Mouse (Mus musculus) ES-Bruce4 (cell line): ENCODE data around the gene Il34. TPM values are rescaled to one million over a fixed set of nuclear protein-coding genes. Genes with fewer than 3 reads are reported as not detected.

Source experiments
- H3K27ac ChIP-seq: 2 replicates; pipeline ENCODE4 v1.5.1; 2012; ENCODE audit warnings: low read length, inconsistent platforms; ENCODE audit not compliant: insufficient read depth
- H3K27me3 ChIP-seq: 2 replicates; pipeline ENCODE4 v1.6.1; 2012; ENCODE audit warnings: mild to moderate bottlenecking, low read length, inconsistent platforms; ENCODE audit not compliant: control insufficient read depth, poor library complexity, insufficient read depth, severe bottlenecking
- H3K36me3 ChIP-seq: 2 replicates; pipeline ENCODE4 v1.6.1; 2012; ENCODE audit warnings: inconsistent platforms, mild to moderate bottlenecking, low read length, moderate library complexity; ENCODE audit not compliant: control insufficient read depth, poor library complexity, insufficient read depth, severe bottlenecking
- H3K4me1 ChIP-seq: one replicate; pipeline ENCODE4 v1.8.1; 2011; ENCODE audit warnings: low read length; ENCODE audit not compliant: control insufficient read depth, insufficient read depth
- H3K4me3 ChIP-seq: 2 replicates; pipeline ENCODE4 v1.5.1; 2011; ENCODE audit warnings: low read depth, mild to moderate bottlenecking, low read length
- H3K9ac ChIP-seq: 2 replicates; pipeline ENCODE4 v1.6.1; 2012; ENCODE audit warnings: low read depth, mild to moderate bottlenecking, inconsistent platforms; ENCODE audit not compliant: poor library complexity, severe bottlenecking
- H3K9me3 ChIP-seq: replicated peaks from 2 replicates; pipeline ENCODE4 v1.6.1; 2012; ENCODE audit warnings: mild to moderate bottlenecking, low read length, inconsistent platforms; ENCODE audit not compliant: control insufficient read depth, poor library complexity, insufficient read depth, severe bottlenecking
- CTCF ChIP-seq: IDR thresholded peaks from one replicate; pipeline ENCODE4 v1.8.1; 2011; ENCODE audit warnings: low read depth, low read length
- EP300 ChIP-seq: IDR thresholded peaks from 2 replicates; pipeline ENCODE4 v1.6.1; 2011; ENCODE audit warnings: low read depth, low read length; ENCODE audit not compliant: insufficient read depth
- POLR2A ChIP-seq: IDR thresholded peaks from one replicate; pipeline ENCODE4 v1.8.1; 2011; ENCODE audit warnings: low read length; ENCODE audit not compliant: insufficient read depth
- polyA plus RNA-seq: library from polyadenylated mRNA; stranded (reverse); fragments of >200 nt; gene quantifications from 2 replicates; pipeline ENCODE4 v1.2.4, GENCODE M21; 2011; ENCODE audit warnings: low read depth; ENCODE audit not compliant: missing spikeins, insufficient read depth, insufficient read length

The Il34 gene
- polyA plus RNA-seq, 1 experiment, result 0.34 TPM

GRCm38 (mm10) chr8:110808495-110809472, 3.1 kb upstream of the Il34 start:
- no peak for TF ChIP-seq EP300
- TF ChIP-seq CTCF, result no peak
- TF ChIP-seq POLR2A, result no peak
- Histone ChIP-seq H3K9ac (no peak overlapping the region), H3K9me3 (no peaks in the 10 kb centered on the region), H3K4me1 (no peaks in the 10 kb centered on the region), H3K4me3 (no peak overlapping the region), H3K27me3 (no peaks in the 10 kb centered on the region), H3K36me3 (peaks cover 47% of the 10 kb centered on the region), H3K27ac (peak overlapping the region; percentile 34)

GRCm38 (mm10) chr8:110806146-110806545, 422 bp upstream of the Il34 start:
- H3K9me3 ChIP-seq, result no peaks in the 10 kb centered on the region
- H3K9ac ChIP-seq, result no peak overlapping the region
- H3K27me3 ChIP-seq, result no peaks in the 10 kb centered on the region
- H3K36me3 ChIP-seq, result peaks cover 21% of the 10 kb centered on the region
- no peak overlapping the region for H3K4me3 ChIP-seq
- no peaks in the 10 kb centered on the region for H3K4me1 ChIP-seq
- no peak overlapping the region for H3K27ac ChIP-seq
- no peak for TF ChIP-seq POLR2A
- no peak for TF ChIP-seq CTCF
- no peak for TF ChIP-seq EP300

DNA sequence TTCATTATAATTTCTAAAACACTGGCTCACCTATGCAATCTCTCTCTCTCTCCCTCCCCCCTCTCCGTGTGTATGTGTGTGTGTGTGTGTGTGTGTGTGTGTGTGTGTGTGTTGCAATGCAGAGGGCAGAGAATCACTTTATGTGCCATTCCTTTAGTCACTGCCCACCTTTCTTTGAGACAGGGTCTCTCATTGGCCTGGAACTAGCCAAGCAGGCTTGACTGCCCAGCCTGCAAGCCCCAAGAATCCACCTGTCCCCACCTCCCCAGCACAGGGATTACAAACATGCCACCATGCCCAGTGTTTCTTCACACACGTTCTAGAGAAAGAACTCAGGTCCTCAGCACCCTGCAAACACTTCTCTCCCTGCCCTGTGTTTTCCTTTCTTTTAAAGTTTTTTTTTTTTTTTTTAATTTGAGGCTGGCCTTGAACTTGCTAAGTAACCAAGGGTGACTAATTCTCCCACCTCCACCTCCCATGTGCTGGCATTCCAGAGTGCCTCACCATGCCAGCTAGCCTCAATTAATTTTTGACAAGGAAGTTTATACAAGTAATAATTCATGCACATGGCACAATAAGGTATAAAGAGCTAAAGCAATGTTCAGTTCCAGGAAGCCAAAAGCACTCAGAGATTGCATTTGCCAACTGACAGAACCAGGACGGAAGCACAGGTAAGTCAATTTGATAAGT, 754 bp downstream of the Il34 start:
- no peak overlapping the region for H3K4me3 ChIP-seq
- H3K9ac ChIP-seq, result no peak overlapping the region
- H3K36me3 ChIP-seq, result peaks cover 9% of the 10 kb centered on the region
- no peaks in the 10 kb centered on the region for H3K9me3 ChIP-seq
- no peak overlapping the region for H3K27ac ChIP-seq
- no peaks in the 10 kb centered on the region for H3K4me1 ChIP-seq
- TF ChIP-seq POLR2A, result no peak
- no peaks in the 10 kb centered on the region for H3K27me3 ChIP-seq

DNA sequence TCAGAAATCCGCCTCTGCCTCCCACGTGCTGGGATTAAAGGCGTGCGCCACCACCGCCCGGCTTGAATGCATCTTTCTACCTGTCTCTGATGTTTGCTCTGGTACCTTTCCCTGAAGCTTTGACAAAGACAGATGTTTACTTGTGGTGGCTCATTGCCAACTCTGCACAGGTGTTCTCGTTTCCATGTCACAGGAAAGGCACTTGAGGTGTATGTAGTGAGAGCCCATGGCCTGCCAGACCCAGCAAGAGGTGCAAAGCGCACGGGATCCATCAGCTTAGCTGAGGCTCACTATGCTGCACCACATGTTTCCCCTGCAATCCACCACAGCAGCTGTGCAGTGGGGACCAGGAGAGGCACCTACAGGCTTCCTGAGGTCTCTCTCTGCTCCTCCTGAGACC, 1.9 kb downstream of the Il34 start:
- H3K4me1 ChIP-seq, result no peaks in the 10 kb centered on the region
- TF ChIP-seq EP300 (no peak), CTCF (no peak), POLR2A (no peak)
- H3K27me3 ChIP-seq, result no peaks in the 10 kb centered on the region
- H3K36me3 ChIP-seq, result no peaks in the 10 kb centered on the region
- no peaks in the 10 kb centered on the region for H3K9me3 ChIP-seq
- H3K9ac ChIP-seq, result no peak overlapping the region
- H3K27ac ChIP-seq, result no peak overlapping the region
- H3K4me3 ChIP-seq, result no peak overlapping the region

- Histone ChIP-seq H3K36me3 (no peaks in the 10 kb centered on the region), H3K27ac (no peak overlapping the region), H3K4me3 (no peak overlapping the region), H3K27me3 (no peaks in the 10 kb centered on the region), H3K4me1 (no peaks in the 10 kb centered on the region), H3K9ac (no peak overlapping the region), H3K9me3 (no peaks in the 10 kb centered on the region)
- no peak for TF ChIP-seq POLR2A
- TF ChIP-seq EP300, result no peak
- no peak for TF ChIP-seq CTCF
Observed at GRCm38 (mm10) chr8:110802988-110803387, 2.7 kb downstream of the Il34 start.

GRCm38 (mm10) chr8:110797086-110797485, 8.6 kb downstream of the Il34 start:
- H3K36me3 ChIP-seq, result no peaks in the 10 kb centered on the region
- H3K27ac ChIP-seq, result no peak overlapping the region
- H3K9ac ChIP-seq, result no peak overlapping the region
- H3K4me3 ChIP-seq, result no peak overlapping the region
- H3K4me1 ChIP-seq, result peaks cover 1% of the 10 kb centered on the region
- H3K9me3 ChIP-seq, result peaks cover 5% of the 10 kb centered on the region; the same call in 1 of the 2 replicates
- TF ChIP-seq EP300 (no peak), POLR2A (no peak), CTCF (no peak)
- no peaks in the 10 kb centered on the region for H3K27me3 ChIP-seq
